Mouse (Mus musculus) kidney, adult 2 months (tissue): ENCODE results near the gene Cyb5b.

ENCODE experiments used
- CTCF ChIP-seq: fragments of 200-500 bp; conservative IDR thresholded peaks from 2 replicates; pipeline ENCODE4 v1.5.1; 2011; ENCODE audit warnings: low read depth, mild to moderate bottlenecking, control low read depth, low read length, moderate library complexity, mixed read lengths; ENCODE audit not compliant: insufficient read depth, insufficient read length
- POLR2A ChIP-seq: fragments of 200-500 bp; IDR thresholded peaks from one replicate; pipeline ENCODE4 v1.6.1; 2011; ENCODE audit warnings: low read depth, low read length, control low read depth

DNA sequence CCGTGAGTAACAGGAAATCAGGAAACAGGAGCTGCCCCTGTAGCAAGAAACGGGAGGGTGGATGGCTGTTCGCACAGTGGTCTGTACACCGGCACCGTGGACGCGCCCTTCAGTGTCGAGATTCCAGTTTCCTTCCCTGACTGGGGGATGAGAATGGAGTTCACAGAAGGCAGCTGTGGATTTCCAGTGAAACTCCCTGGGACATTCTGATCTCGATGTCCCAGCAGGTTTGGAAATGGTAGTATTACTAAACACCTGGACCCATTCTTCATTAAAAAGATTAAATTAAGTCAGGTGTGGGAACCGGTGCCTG is 35.5 kb upstream of the Cyb5b start:
- TF ChIP-seq CTCF (no peak), POLR2A (no peak)
